Comparison of ENCODE assay signal across 36 mouse cellular contexts in the genomic region with DNA sequence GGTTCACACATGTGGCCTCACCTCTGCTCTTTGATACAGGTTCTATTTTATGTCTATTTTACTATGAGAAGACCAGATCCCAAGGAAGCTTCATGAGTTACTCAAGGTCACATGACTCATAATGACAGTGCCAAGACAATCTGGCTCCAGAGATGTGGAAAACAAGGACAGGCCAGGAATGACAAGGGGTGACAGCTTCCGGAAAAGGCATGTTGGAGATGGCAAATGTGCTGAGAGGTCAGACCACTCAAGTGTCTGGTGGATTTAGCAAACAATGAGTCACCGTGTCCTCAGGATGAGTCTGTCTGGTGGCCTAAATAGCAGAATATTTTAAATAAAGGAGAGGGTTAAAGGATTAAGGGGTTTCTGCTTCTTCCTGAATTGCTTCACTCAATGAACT. TPM values are rescaled to one million over a fixed set of nuclear protein-coding genes. Genes with fewer than 3 reads are reported as not detected.
DNase-seq lines count a peak whose midpoint lies in the region; ATAC-seq lines count a peak whose summit lies in the region.
"Had no signal": no experiment of that assay in that cellular context is flagged by ENCODE, and none has a peak within 500 bp of the region (broad histone marks: within the 10 kb centered on the region; RNA-seq: fewer than 3 reads in every experiment).

No protein-coding gene starts in this region.

- H3K36me3 ChIP-seq in forebrain, embryonic 12.5 days (replicated peaks): no peaks in the 10 kb centered on the region
- H3K36me3 ChIP-seq in hindbrain, embryonic 13.5 days: no peaks in the 10 kb centered on the region
- H3K36me3 ChIP-seq: embryonic facial prominence, embryonic 13.5 days; forebrain, embryonic 10.5 days; heart, embryonic 12.5 days; hindbrain, embryonic 10.5 days; limb, embryonic 10.5 days; limb, embryonic 15.5 days; liver, embryonic 13.5 days; neural tube, embryonic 12.5 days had no signal

- H3K27ac ChIP-seq in forebrain, embryonic 12.5 days: no peak overlapping the region
- no peak overlapping the region for H3K27ac ChIP-seq in hindbrain, embryonic 13.5 days
- H3K27ac ChIP-seq: embryonic facial prominence, embryonic 13.5 days; forebrain, embryonic 10.5 days; heart, adult 2 months; hindbrain, embryonic 10.5 days; layer of hippocampus, adult 2 months; limb, embryonic 10.5 days; limb, embryonic 15.5 days; liver, embryonic 13.5 days; neural tube, embryonic 12.5 days; stomach, postnatal 0 days had no signal

- no peaks in the 10 kb centered on the region for H3K4me1 ChIP-seq in forebrain, embryonic 12.5 days
- no peaks in the 10 kb centered on the region for H3K4me1 ChIP-seq in hindbrain, embryonic 13.5 days (replicated peaks)
- H3K4me1 ChIP-seq: embryonic facial prominence, embryonic 13.5 days; forebrain, embryonic 10.5 days; heart, embryonic 12.5 days; hindbrain, embryonic 10.5 days; limb, embryonic 10.5 days; limb, embryonic 15.5 days had no signal

- WGBS in forebrain, embryonic 12.5 days: 94% methylated on average over 2 of the region's 2 CpGs
- 87% methylated on average over 2 of the region's 2 CpGs for WGBS in hindbrain, embryonic 13.5 days

- DNase-seq in kidney, adult 9 months: peak; percentile 1
- DNase-seq in kidney, adult 8-10 months: no peak
- DNase-seq in 3T3-L1 (ENCODE audit: low read depth, low spot score): peak; percentile 40
- DNase-seq in adrenal gland, adult (ENCODE audit: inconsistent age in 2 of 2, low spot score in 1 of 2): peak; percentile 50 to 81
- DNase-seq in adrenal gland, postnatal 25 days: peak; percentile 7
- DNase-seq in thymus, adult 18-20 months: no peak
- DNase-seq: cerebellum, adult 18-20 months; cerebellum, postnatal 10 days; forebrain, postnatal 0 days; heart, adult 2 months; kidney, adult 18-20 months; liver, embryonic 13.5 days; lung, adult 18-20 months; lung, postnatal 36 days; right cerebral cortex, adult 18-20 months; spleen, adult 18-20 months; thymus, adult 2 months had no signal

- ATAC-seq in forebrain, embryonic 12.5 days (ENCODE audit: low FRiP score): no peak
- ATAC-seq in hindbrain, embryonic 13.5 days (ENCODE audit: low FRiP score): no peak
- ATAC-seq: forebrain, postnatal 0 days; hindbrain, embryonic 16.5 days; midbrain, embryonic 16.5 days had no signal

- no peak overlapping the region for H3K4me3 ChIP-seq in forebrain, embryonic 12.5 days (replicated peaks)
- H3K4me3 ChIP-seq in hindbrain, embryonic 13.5 days: no peak overlapping the region
- H3K4me3 ChIP-seq: embryonic facial prominence, embryonic 13.5 days; forebrain, embryonic 10.5 days; heart, adult 2 months; heart, embryonic 12.5 days; hindbrain, embryonic 10.5 days; layer of hippocampus, adult 2 months; limb, embryonic 10.5 days; limb, embryonic 15.5 days; liver, embryonic 13.5 days; myocyte; neural tube, embryonic 12.5 days had no signal

- no peaks in the 10 kb centered on the region for H3K27me3 ChIP-seq in forebrain, embryonic 12.5 days
- H3K27me3 ChIP-seq in hindbrain, embryonic 13.5 days: no peaks in the 10 kb centered on the region
- H3K27me3 ChIP-seq: embryonic facial prominence, embryonic 13.5 days; heart, embryonic 12.5 days; limb, embryonic 15.5 days; liver, embryonic 13.5 days; neural tube, embryonic 12.5 days had no signal

- no peak overlapping the region for H3K9ac ChIP-seq in forebrain, embryonic 12.5 days
- H3K9ac ChIP-seq in hindbrain, embryonic 13.5 days: no peak overlapping the region
- H3K9ac ChIP-seq: embryonic facial prominence, embryonic 13.5 days; forebrain, postnatal 0 days; heart, embryonic 12.5 days; limb, embryonic 15.5 days; liver, embryonic 13.5 days; neural tube, embryonic 12.5 days had no signal

- H3K4me2 ChIP-seq in forebrain, embryonic 12.5 days: no peak overlapping the region
- no peak overlapping the region for H3K4me2 ChIP-seq in hindbrain, embryonic 13.5 days
- H3K4me2 ChIP-seq: embryonic facial prominence, embryonic 13.5 days; heart, embryonic 12.5 days; limb, embryonic 15.5 days; liver, embryonic 13.5 days; midbrain, embryonic 11.5 days; neural tube, embryonic 12.5 days had no signal

- no peaks in the 10 kb centered on the region for H3K9me3 ChIP-seq in forebrain, embryonic 12.5 days
- no peaks in the 10 kb centered on the region for H3K9me3 ChIP-seq in hindbrain, embryonic 13.5 days
- H3K9me3 ChIP-seq: embryonic facial prominence, embryonic 13.5 days; forebrain, embryonic 10.5 days; heart, embryonic 12.5 days; hindbrain, embryonic 10.5 days; limb, embryonic 10.5 days; limb, embryonic 15.5 days; liver, embryonic 13.5 days; neural tube, embryonic 12.5 days had no signal

RNA-seq across cellular contexts. Expression of a gene that starts 33.8 kb away (rescaled TPM):
- not detected in 2 replicates for total RNA-seq in adrenal gland, postnatal 25 days (2021)
- 0.03 TPM in 1 of 2 replicates, not detected in the other for polyA plus RNA-seq in forebrain, embryonic 12.5 days (2016; fragmentation: Nextera tagmentation; extraction: Ambion mirVana)
- 0.05 TPM in 1 of 2 replicates, not detected in the other for polyA plus RNA-seq in hindbrain, embryonic 13.5 days (2015; fragmentation: Nextera tagmentation; extraction: Ambion mirVana)
- total RNA-seq: common myeloid progenitor, adult 5-6 weeks; gastrocnemius, adult 8-10 months; gastrocnemius, postnatal 4 days; megakaryocyte, adult 5-6 weeks had no signal
- polyA plus RNA-seq: forebrain, embryonic 10.5 days; heart, adult 2 months; myocyte had no signal

Comparison
In these comparisons a context has a peak if more than half of its experiments do, and no peak if none do; other contexts are left out.
1. DNase-seq: peak in kidney, adult 9 months (single experiment), 3T3-L1 (single experiment), adrenal gland, adult (2 of 2) and adrenal gland, postnatal 25 days (single experiment); none in kidney, adult 8-10 months (0 of 2) and thymus, adult 18-20 months (0 of 2).